In genomic region chr6:38192952-38193351, GRCm38 (mm10) we compare ENCODE assay signal across 19 mouse cellular contexts.
DNase-seq lines count a peak whose midpoint lies in the region; ATAC-seq and TF ChIP-seq lines count a peak whose summit lies in the region.
"Had no signal": no experiment of that assay in that cellular context is flagged by ENCODE, and none has a peak within 500 bp of the region (broad histone marks: within the 10 kb centered on the region; RNA-seq: fewer than 3 reads in every experiment).

No protein-coding gene starts in this region.

- H3K4me1 ChIP-seq in heart, adult 2 months (ENCODE audit: control insufficient read depth, insufficient read depth, low read length) = no peaks in the 10 kb centered on the region
- H3K4me1 ChIP-seq in midbrain, embryonic 11.5 days (ENCODE audit: control insufficient read depth, insufficient read depth, low read length) = no peaks in the 10 kb centered on the region
- no peaks in the 10 kb centered on the region for H3K4me1 ChIP-seq in midbrain, embryonic 16.5 days (ENCODE audit: control insufficient read depth, insufficient read depth, low read length)

- H3K9me3 ChIP-seq in midbrain, embryonic 11.5 days (ENCODE audit: control insufficient read depth, low read length) = no peaks in the 10 kb centered on the region; the same call in 1 of the 2 replicates
- H3K9me3 ChIP-seq in midbrain, embryonic 16.5 days (replicated peaks; ENCODE audit: control insufficient read depth, low read length, poor library complexity, severe bottlenecking) = no peaks in the 10 kb centered on the region
- H3K9me3 ChIP-seq: G1E had no signal

- no peaks in the 10 kb centered on the region for H3K36me3 ChIP-seq in heart, adult 2 months (ENCODE audit: control insufficient read depth, insufficient read depth, low read length)
- peaks cover 15% of the 10 kb centered on the region for H3K36me3 ChIP-seq in midbrain, embryonic 11.5 days (ENCODE audit: control insufficient read depth, insufficient read depth, low read length)
- H3K36me3 ChIP-seq in midbrain, embryonic 16.5 days (ENCODE audit: control insufficient read depth, insufficient read depth, low read length) = peaks cover 22% of the 10 kb centered on the region
- H3K36me3 ChIP-seq: G1E had no signal

- H3K79me2 ChIP-seq in heart, adult 2 months (replicated peaks; ENCODE audit: control insufficient read depth, insufficient read depth, low read length) = no peaks in the 10 kb centered on the region

- no peak for TF ChIP-seq CTCF in heart, adult 2 months (IDR thresholded peaks at IDR 0.05)

- intact Hi-C loops in heart, adult 2 months (cut with DNase I) = no loop called here

- H3K27me3 ChIP-seq in heart, adult 2 months (ENCODE audit: control insufficient read depth, insufficient read depth, low read length) = no peaks in the 10 kb centered on the region
- H3K27me3 ChIP-seq in midbrain, embryonic 11.5 days (ENCODE audit: control insufficient read depth, insufficient read depth, low read length) = no peaks in the 10 kb centered on the region
- no peaks in the 10 kb centered on the region for H3K27me3 ChIP-seq in midbrain, embryonic 16.5 days (ENCODE audit: control insufficient read depth, insufficient read depth, low read depth, low read length)
- H3K27me3 ChIP-seq: CH12.LX, Patski had no signal

- peak; percentile 53 for DNase-seq in heart, adult 11 months
- no peak for DNase-seq in heart, adult 2 months
- DNase-seq in midbrain, embryonic 11.5 days (ENCODE audit: low spot score, missing footprints) = peak; percentile 62
- DNase-seq: adrenal gland, adult 2 months; adrenal gland, adult 8-10 months; adrenal gland, postnatal 10 days; adrenal gland, postnatal 14 days; adrenal gland, postnatal 25 days; adrenal gland, postnatal 36 days; B cell, adult 2 months; cerebellum, adult 11 months; cerebellum, adult 11-12 months; cerebellum, adult 18-20 months had no signal

- no peak overlapping the region for H3K9ac ChIP-seq in heart, adult 2 months (ENCODE audit: low read depth, low read length)
- no peak overlapping the region for H3K9ac ChIP-seq in midbrain, embryonic 11.5 days (ENCODE audit: low read length)
- H3K9ac ChIP-seq in midbrain, embryonic 16.5 days (ENCODE audit: low read depth, low read length) = no peak overlapping the region

- WGBS in heart, adult 2 months = 97% methylated on average over 7 of the region's 7 CpGs
- 97% methylated on average over 7 of the region's 7 CpGs for WGBS in midbrain, embryonic 11.5 days
- WGBS in midbrain, embryonic 16.5 days = 97% methylated on average over 7 of the region's 7 CpGs

- no peak for TF ChIP-seq POLR2A in heart, adult 2 months (IDR thresholded peaks at IDR 0.05; ENCODE audit: insufficient read depth, low read depth, low read length)

- no peak for TF ChIP-seq EP300 in heart, adult 2 months (IDR thresholded peaks at IDR 0.05; ENCODE audit: insufficient read depth, low read depth, low read length)

- H3K4me3 ChIP-seq in heart, adult 2 months = no peak overlapping the region
- H3K4me3 ChIP-seq in midbrain, embryonic 11.5 days (ENCODE audit: low read depth, low read length) = no peak overlapping the region
- no peak overlapping the region for H3K4me3 ChIP-seq in midbrain, embryonic 16.5 days (ENCODE audit: low read depth, low read length)

- no peak overlapping the region for H3K27ac ChIP-seq in heart, adult 2 months
- no peak overlapping the region for H3K27ac ChIP-seq in midbrain, embryonic 11.5 days (ENCODE audit: low read depth, low read length)
- no peak overlapping the region for H3K27ac ChIP-seq in midbrain, embryonic 16.5 days (ENCODE audit: low read length)

- ATAC-seq in midbrain, embryonic 11.5 days (ENCODE audit: low FRiP score) = no peak
- ATAC-seq in midbrain, embryonic 16.5 days = no peak
- ATAC-seq: activated CD4-positive, CD25-positive, alpha-beta regulatory T cell, adult 4 months; CD4-positive, CD25-positive, alpha-beta regulatory T cell, adult 4 months; Patski had no signal

- H3K4me2 ChIP-seq in midbrain, embryonic 11.5 days = no peak overlapping the region
- H3K4me2 ChIP-seq in midbrain, embryonic 16.5 days (ENCODE audit: low read length) = no peak overlapping the region

Comparison
In these comparisons a context has a peak if more than half of its experiments do, and no peak if none do; other contexts are left out.
1. DNase-seq: peak in heart, adult 11 months (single experiment) and midbrain, embryonic 11.5 days (single experiment); none in heart, adult 2 months (0 of 2).